Mouse (Mus musculus) kidney, adult 2 months (tissue): Measurements from ENCODE around the gene Flot1. TPM values are rescaled to one million over a fixed set of nuclear protein-coding genes. Genes with fewer than 3 reads are reported as not detected.

Experiments used
- DNase-seq: peaks from one replicate; pipeline ENCODE4 v3.0.0; 2021
- H3K27ac ChIP-seq: fragments of 200-500 bp; 2 replicates; pipeline ENCODE4 v1.5.1; 2012; ENCODE audit warnings: low read depth, low read length, control low read depth, inconsistent platforms; ENCODE audit not compliant: insufficient read depth
- H3K27me3 ChIP-seq: fragments of 200-500 bp; replicated peaks from 2 replicates; pipeline ENCODE4 v1.6.1; 2012; ENCODE audit warnings: mild to moderate bottlenecking, moderate library complexity, low read length, inconsistent platforms; ENCODE audit not compliant: control insufficient read depth, insufficient read depth
- H3K36me3 ChIP-seq: fragments of 200-500 bp; 2 replicates; pipeline ENCODE4 v1.6.1; 2012; ENCODE audit warnings: mild to moderate bottlenecking, moderate library complexity, low read length, inconsistent platforms; ENCODE audit not compliant: control insufficient read depth, insufficient read depth
- H3K4me1 ChIP-seq: fragments of 200-500 bp; 2 replicates; pipeline ENCODE4 v1.6.1; 2011; ENCODE audit warnings: low read length; ENCODE audit not compliant: control insufficient read depth, insufficient read depth
- H3K4me3 ChIP-seq: fragments of 200-500 bp; 2 replicates; pipeline ENCODE4 v1.5.1; 2011; ENCODE audit warnings: mild to moderate bottlenecking, low read depth, low read length, control low read depth; ENCODE audit not compliant: insufficient read depth
- CTCF ChIP-seq: fragments of 200-500 bp; conservative IDR thresholded peaks from 2 replicates; pipeline ENCODE4 v1.5.1; 2011; ENCODE audit warnings: low read depth, mild to moderate bottlenecking, control low read depth, low read length, moderate library complexity, mixed read lengths; ENCODE audit not compliant: insufficient read depth, insufficient read length
- POLR2A ChIP-seq: fragments of 200-500 bp; IDR thresholded peaks from one replicate; pipeline ENCODE4 v1.6.1; 2011; ENCODE audit warnings: low read depth, low read length, control low read depth
- WGBS: fragments of 180-500 bp; shearing (Covaris S2); methylation state at CpG from one replicate; pipeline ENCODE4 v1.1.7; 2018; 5-methylcytosine and 5-hydroxymethylcytosine counted together
- polyA plus RNA-seq: library from polyadenylated mRNA; depleted of rRNA; stranded (reverse); fragments of >200 nt; gene quantifications from 2 replicates; pipeline ENCODE4 v1.2.3, GENCODE M21; 2012

Flot1 gene
- polyA plus RNA-seq, 1 experiment: 45.3 TPM

DNA sequence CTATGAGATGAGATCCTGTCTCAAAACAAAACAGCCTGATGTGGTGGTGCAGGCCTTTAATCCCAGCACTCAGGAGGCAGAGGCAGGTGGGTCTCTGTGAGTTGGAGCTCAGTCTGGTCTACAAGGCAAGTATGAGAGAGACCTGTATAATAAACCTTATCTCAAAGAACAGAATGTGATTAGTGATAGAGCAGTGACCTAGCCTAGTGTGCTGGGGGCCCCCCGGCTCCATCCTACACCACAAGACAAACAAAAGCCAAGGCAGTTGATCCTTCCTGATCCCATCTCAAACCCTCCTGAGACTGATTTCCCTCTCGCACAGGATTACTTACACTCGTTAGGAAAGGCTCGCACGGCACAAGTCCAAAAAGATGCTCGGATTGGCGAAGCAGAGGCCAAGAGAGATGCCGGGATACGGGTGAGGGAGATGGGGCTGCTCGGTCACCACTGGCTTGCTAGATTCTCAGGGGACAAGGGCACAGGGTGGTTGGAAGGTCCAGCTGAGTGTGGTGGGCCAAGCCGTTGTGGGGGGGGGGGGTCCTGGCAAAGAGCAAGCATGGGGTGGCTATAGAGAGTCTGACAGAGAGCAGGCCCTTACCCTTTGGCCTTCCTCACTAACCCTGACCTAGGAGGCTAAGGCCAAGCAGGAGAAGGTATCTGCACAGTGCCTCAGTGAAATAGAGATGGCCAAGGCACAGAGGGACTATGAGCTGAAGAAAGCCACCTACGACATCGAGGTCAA lies 2.2 kb downstream of the Flot1 start:
- no peak overlapping the region for H3K27ac ChIP-seq
- H3K36me3 ChIP-seq: no peaks in the 10 kb centered on the region
- H3K4me1 ChIP-seq: peaks cover 11% of the 10 kb centered on the region; the same call in 1 of the 2 replicates
- DNase-seq: no peak
- no peak overlapping the region for H3K4me3 ChIP-seq
- 95% methylated on average over 13 of the region's 13 CpGs for WGBS
- no peaks in the 10 kb centered on the region for H3K27me3 ChIP-seq
- TF ChIP-seq CTCF (no peak), POLR2A (no peak)

DNA sequence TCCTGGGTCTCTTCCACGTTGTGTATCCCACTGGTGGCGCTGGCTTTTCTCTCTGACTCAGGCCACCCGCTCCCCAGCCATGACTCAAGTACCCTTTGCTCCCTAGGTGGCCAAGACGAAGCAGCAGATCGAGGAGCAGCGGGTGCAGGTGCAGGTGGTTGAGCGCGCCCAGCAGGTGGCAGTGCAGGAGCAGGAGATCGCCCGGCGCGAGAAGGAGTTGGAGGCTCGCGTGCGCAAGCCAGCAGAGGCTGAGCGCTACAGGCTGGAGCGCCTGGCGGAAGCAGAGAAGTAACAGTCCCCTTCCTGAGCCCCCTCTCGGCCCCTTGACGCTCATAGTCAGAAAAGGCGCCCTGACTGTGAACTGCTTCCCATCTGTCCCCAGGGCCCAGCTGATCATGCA lies 6.7 kb downstream of the Flot1 start:
- H3K36me3 ChIP-seq: peaks cover 3% of the 10 kb centered on the region; the same call in 1 of the 2 replicates
- H3K4me3 ChIP-seq: no peak overlapping the region
- DNase-seq: peak; percentile 93
- no peaks in the 10 kb centered on the region for H3K4me1 ChIP-seq
- H3K27me3 ChIP-seq: no peaks in the 10 kb centered on the region
- H3K27ac ChIP-seq: no peak overlapping the region
- 2% methylated on average over 21 of the region's 21 CpGs for WGBS
- TF ChIP-seq CTCF (peak; percentile 93), POLR2A (no peak)

GRCm38 (mm10) chr17:35832400-35833238 lies 9.6 kb downstream of the Flot1 start:
- Histone ChIP-seq H3K4me3 (no peak overlapping the region), H3K27me3 (no peaks in the 10 kb centered on the region), H3K4me1 (peaks cover 15% of the 10 kb centered on the region), H3K36me3 (peaks cover 3% of the 10 kb centered on the region; the same call in 1 of the 2 replicates), H3K27ac (no peak overlapping the region)
- no peak for TF ChIP-seq POLR2A
- TF ChIP-seq CTCF: no peak
- no peak for DNase-seq
- WGBS: 83% methylated on average over 8 of the region's 8 CpGs

DNA sequence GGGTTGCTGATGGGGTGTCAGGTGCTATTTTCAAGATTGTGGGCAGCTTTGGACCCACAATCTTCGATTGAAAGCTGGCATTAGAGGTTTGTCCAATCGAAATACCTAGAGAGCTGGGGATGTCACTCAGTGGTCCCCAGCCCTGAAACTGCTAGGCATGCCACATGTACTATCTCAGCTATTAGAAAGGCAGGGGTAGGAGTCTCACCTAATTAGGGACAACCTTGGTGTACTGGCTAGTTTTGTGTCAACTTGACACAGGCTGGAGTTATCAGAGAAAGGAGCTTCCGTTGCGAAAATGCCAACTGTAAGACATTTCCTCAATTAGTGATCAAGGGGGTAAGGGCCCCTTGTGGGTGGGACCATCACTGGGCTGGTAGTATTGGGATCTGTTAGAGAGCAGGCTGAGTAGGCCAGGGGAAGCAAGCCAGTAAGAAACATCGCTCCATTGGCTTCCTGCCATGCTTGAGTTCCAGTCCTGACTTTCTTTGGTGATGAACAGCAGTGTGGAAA lies 10.3 kb downstream of the Flot1 start:
- peaks cover 15% of the 10 kb centered on the region for H3K4me1 ChIP-seq
- no peak for DNase-seq
- no peaks in the 10 kb centered on the region for H3K27me3 ChIP-seq
- H3K4me3 ChIP-seq: no peak overlapping the region
- TF ChIP-seq POLR2A (no peak), CTCF (no peak)
- H3K36me3 ChIP-seq: peaks cover 3% of the 10 kb centered on the region; the same call in 1 of the 2 replicates
- H3K27ac ChIP-seq: no peak overlapping the region
- WGBS: 55% methylated on average over 5 of the region's 5 CpGs

- Histone ChIP-seq H3K27ac (no peak overlapping the region), H3K4me3 (no peak overlapping the region), H3K27me3 (no peaks in the 10 kb centered on the region), H3K4me1 (peaks cover 15% of the 10 kb centered on the region), H3K36me3 (peaks cover 3% of the 10 kb centered on the region; the same call in 1 of the 2 replicates)
- no peak for TF ChIP-seq POLR2A
- no peak for TF ChIP-seq CTCF
- no peak for DNase-seq
- 61% methylated on average over 5 of the region's 5 CpGs for WGBS
These were observed 10.9 kb downstream of the Flot1 start for GRCm38 (mm10) chr17:35833894-35834293.

DNA sequence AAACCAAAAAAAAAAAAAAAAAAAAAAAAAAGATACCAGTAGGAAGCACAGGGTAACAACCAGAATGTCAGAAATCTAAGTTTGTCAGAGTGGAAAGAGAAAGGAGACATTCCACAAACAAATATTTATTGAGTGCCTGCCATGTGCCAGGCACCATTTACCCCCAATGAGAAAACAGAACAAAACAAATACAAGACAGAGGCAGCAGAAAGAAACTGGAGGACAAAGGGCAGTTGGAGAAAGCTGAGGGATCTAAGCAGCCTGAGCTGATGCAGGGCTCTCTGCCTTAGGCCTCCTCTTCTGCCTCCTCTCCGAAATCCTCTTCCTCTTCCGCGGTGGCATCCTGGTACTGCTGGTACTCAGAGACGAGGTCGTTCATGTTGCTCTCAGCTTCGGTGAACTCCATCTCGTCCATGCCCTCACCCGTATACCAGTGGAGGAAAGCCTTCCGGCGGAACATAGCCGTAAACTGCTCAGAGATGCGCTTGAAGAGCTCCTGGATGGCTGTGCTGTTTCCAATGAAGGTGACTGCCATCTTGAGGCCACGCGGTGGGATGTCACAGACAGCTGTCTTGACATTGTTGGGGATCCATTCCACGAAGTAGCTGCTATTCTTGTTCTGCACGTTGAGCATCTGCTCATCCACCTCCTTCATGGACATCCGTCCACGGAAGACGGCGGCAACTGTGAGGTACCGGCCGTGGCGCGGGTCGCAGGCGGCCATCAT lies 11.8 kb downstream of the Flot1 start:
- Histone ChIP-seq H3K27ac (no peak overlapping the region), H3K27me3 (no peaks in the 10 kb centered on the region), H3K36me3 (peaks cover 3% of the 10 kb centered on the region; the same call in 1 of the 2 replicates), H3K4me3 (no peak overlapping the region), H3K4me1 (peaks cover 15% of the 10 kb centered on the region)
- WGBS: 57% methylated on average over 26 of the region's 26 CpGs
- no peak for DNase-seq
- no peak for TF ChIP-seq CTCF
- no peak for TF ChIP-seq POLR2A
